Mouse (Mus musculus) liver, embryonic 15.5 days (tissue): ENCODE data around the gene Spred2. TPM values are rescaled to one million over a fixed set of nuclear protein-coding genes. Genes with fewer than 3 reads are reported as not detected.

ENCODE experiments used
- ATAC-seq: fragments of 200-750 bp; cut with Nextera tagmentation; 2 replicates; pipeline ENCODE4 v1.8.0; 2017; ENCODE audit warnings: moderate number of reproducible peaks, mild to moderate bottlenecking, moderate library complexity; ENCODE audit not compliant: insufficient read depth
- H3K27ac ChIP-seq: fragments of 300-500 bp; sonication (generic); replicated peaks from 2 replicates; pipeline ENCODE4 v1.5.1; 2015; ENCODE audit warnings: mild to moderate bottlenecking, inconsistent platforms
- H3K27me3 ChIP-seq: fragments of 300-500 bp; sonication (generic); 2 replicates; pipeline ENCODE4 v1.6.1; 2015; ENCODE audit warnings: mild to moderate bottlenecking, inconsistent platforms
- H3K36me3 ChIP-seq: fragments of 300-500 bp; sonication (generic); replicated peaks from 2 replicates; pipeline ENCODE4 v1.6.1; 2015; ENCODE audit warnings: moderate library complexity, mild to moderate bottlenecking, inconsistent platforms
- H3K4me1 ChIP-seq: fragments of 300-500 bp; sonication (generic); replicated peaks from 2 replicates; pipeline ENCODE4 v1.6.1; 2015; ENCODE audit warnings: inconsistent platforms
- H3K4me2 ChIP-seq: fragments of 300-500 bp; sonication (generic); 2 replicates; pipeline ENCODE4 v1.6.1; 2015; ENCODE audit warnings: moderate library complexity, mild to moderate bottlenecking, inconsistent platforms
- H3K4me3 ChIP-seq: fragments of 300-500 bp; sonication (generic); replicated peaks from 2 replicates; pipeline ENCODE4 v1.5.1; 2015; ENCODE audit warnings: mild to moderate bottlenecking, inconsistent platforms
- H3K9ac ChIP-seq: fragments of 300-500 bp; sonication (generic); 2 replicates; pipeline ENCODE4 v1.6.1; 2015; ENCODE audit warnings: moderate library complexity, mild to moderate bottlenecking, inconsistent platforms
- H3K9me3 ChIP-seq: fragments of 300-500 bp; sonication (generic); replicated peaks from 2 replicates; pipeline ENCODE4 v1.6.1; 2016; ENCODE audit warnings: inconsistent platforms
- whole genome bisulfite sequencing: fragments of 180-500 bp; shearing (Covaris S2); methylation state at CpG from one replicate; pipeline ENCODE4 v1.1.7; 2015; ENCODE audit warnings: mixed read lengths; ENCODE audit not compliant: insufficient replicate concordance; 5-methylcytosine and 5-hydroxymethylcytosine counted together
- polyA plus RNA-seq: library from polyadenylated mRNA; unstranded; fragments of >200 nt; fragmentation: Nextera tagmentation; extraction: Ambion mirVana; gene quantifications from 2 replicates; pipeline ENCODE4 v1.2.1, GENCODE M21; 2015

Spred2 gene
- 1.3 and 1.5 TPM in 2 replicates for polyA plus RNA-seq

DNA sequence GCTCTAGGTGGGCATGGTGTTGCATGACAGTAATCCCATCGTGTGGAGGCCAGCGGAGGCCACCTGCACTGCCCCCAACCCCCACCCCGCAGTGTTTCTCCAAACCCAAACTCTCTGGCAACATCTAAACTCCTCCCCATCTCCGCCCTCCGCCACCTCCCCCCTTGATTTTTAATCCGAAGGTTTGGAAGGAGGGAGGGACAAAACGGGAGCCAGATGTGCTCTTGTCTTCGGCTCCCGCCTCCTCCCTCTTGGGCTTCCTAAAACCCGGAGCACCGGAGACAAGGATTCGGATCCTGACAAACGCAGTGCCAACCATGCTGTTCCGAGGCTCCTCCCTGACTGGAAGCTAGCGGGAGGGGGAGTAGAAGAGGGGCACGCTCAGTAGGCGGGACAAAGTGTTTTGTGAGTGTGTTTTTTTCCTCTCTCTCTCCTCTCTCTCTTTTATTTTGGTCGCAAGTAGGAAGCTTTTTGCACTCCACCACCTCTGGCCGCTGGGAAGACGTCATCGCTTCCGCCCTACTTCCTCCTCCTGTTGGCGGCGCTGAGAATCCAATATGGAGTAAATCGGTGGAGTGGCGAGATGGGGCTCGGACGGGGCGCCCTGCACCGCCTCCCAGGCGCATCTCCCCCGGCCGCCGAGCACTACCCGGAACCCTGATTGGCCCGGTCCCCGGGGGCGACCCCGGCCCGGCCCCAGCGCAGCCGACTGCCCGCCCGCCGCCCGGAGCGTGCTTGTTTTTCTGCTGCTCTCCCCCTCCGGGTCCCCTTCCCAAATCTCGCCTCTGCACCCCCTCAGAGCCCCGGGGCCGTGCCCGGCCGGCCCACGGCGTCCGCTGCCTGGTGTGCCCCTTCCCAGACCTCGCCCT is at the start of gene Spred2:
Spred2 (plus strand) TSS at position 488 of the 869 bp plus-strand sequence.
- peak; percentile 47 for ATAC-seq
- Histone ChIP-seq H3K36me3 (no peaks in the 10 kb centered on the region), H3K9me3 (no peaks in the 10 kb centered on the region), H3K4me1 (peaks cover 69% of the 10 kb centered on the region), H3K27me3 (peaks cover 3% of the 10 kb centered on the region; the same call in 1 of the 2 replicates), H3K9ac (peak within 1 kb of the TSS; percentile 77), H3K4me3 (peak within 1 kb of the TSS; percentile 81), H3K27ac (peak within 1 kb of the TSS; percentile 90), H3K4me2 (peak within 1 kb of the TSS; percentile 92)
- under 1% methylated on average over 57 of the region's 57 CpGs for WGBS

DNA sequence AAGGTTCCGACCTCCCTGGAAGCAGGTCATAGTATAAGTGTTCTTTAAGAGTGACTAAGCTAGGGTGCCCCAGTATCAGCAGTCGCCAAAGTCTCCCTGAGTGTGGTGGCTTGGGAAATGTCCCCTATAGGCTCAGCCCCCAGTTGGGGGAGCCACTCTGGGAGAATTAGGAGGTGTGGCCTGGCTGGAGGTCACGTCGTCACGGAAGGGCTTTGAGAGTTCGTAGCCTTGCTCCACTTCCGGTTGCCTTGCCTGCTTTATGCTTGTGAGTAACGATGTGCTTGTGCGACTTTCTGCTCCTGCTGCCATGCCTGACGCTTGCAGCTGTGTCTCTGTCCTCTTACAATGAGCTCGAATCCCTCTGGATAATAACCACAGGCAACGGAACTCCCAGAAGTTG is 48.6 kb upstream of the Spred2 start:
- Histone ChIP-seq H3K4me2 (no peak overlapping the region), H3K27ac (no peak overlapping the region), H3K36me3 (no peaks in the 10 kb centered on the region), H3K9me3 (no peaks in the 10 kb centered on the region), H3K27me3 (no peaks in the 10 kb centered on the region), H3K4me1 (no peaks in the 10 kb centered on the region), H3K9ac (no peak overlapping the region), H3K4me3 (no peak overlapping the region)
- no peak for ATAC-seq
- 46% methylated on average over 12 of the region's 12 CpGs for WGBS

DNA sequence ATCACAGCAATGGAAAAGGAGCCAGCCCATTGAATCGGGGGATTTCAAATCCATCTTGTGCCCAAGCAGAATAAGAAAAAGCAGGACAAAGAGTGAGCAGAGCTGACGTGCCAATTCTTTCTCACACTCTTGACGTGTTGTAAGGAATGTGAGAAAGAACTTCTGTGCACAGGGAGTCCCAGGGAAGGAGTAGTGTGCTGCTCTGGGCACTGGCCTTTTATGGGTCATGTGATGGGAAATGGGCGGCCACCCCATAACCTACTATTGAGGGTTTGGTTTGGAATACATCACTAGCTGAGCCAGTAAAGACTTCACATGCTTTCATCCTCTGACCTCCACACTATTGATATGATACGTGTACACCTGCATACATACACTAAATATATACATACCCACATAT is 48.2 kb upstream of the Spred2 start:
- no peaks in the 10 kb centered on the region for H3K9me3 ChIP-seq
- ATAC-seq = no peak
- no peak overlapping the region for H3K4me2 ChIP-seq
- no peaks in the 10 kb centered on the region for H3K4me1 ChIP-seq
- H3K4me3 ChIP-seq = no peak overlapping the region
- no peak overlapping the region for H3K9ac ChIP-seq
- H3K27ac ChIP-seq = no peak overlapping the region
- 63% methylated on average over 5 of the region's 5 CpGs for WGBS
- H3K36me3 ChIP-seq = no peaks in the 10 kb centered on the region
- no peaks in the 10 kb centered on the region for H3K27me3 ChIP-seq

DNA sequence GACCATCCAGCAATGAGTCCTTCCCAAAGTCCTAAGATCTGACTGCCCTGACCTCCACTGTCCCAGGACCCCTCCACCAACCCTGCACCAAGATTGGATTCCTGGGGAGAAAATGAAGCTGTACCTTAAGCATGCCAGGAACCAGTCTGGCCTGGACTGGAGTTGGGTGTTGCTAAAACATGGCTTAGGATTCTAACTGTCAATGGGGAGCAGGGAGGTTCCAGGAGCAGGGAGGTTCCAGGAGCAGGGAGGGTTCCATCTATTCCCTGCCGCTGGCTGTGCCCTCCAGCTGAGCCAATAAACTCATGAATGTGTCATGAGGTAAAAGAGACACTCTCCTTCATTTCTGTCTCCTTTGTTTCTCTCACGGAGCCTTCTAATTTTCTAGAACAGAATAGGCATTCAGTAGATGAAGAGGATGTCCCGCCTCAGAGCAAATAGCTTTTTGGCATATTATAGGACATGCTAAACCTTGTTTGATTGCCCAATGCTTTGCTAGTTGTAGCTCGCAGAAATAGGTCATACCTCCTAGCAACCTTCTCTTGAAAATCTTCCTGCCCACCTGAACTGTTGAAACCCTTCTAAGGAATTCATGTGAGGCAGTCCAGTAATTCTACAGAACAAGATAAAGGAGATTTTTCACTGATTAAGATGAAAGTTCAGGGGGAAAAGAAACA is 46.8 kb upstream of the Spred2 start:
- WGBS = 51% methylated on average over 4 of the region's 4 CpGs
- ATAC-seq = no peak
- Histone ChIP-seq H3K4me3 (no peak overlapping the region), H3K27ac (no peak overlapping the region), H3K4me2 (no peak overlapping the region), H3K9me3 (no peaks in the 10 kb centered on the region), H3K4me1 (no peaks in the 10 kb centered on the region), H3K9ac (no peak overlapping the region), H3K36me3 (no peaks in the 10 kb centered on the region), H3K27me3 (no peaks in the 10 kb centered on the region)

DNA sequence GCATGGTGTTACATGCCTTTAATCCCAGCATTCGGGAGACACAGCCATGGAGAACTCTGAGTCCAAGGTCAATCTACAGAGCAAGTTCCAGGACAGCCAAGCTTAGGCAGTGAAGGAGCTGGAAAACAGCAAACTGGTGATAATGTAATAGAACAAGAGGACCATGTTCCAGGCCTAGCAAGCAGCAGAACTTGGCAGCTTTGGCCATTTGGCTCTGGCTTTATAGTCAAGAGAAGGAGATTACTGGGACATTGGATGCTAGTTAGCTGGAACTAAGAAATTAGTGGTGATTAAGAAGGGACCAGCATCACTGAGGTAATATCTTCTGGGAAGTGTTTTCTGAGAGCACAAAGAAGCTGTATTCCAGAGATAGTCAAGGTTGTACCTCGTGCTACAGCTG is 42.8 kb upstream of the Spred2 start:
- H3K4me3 ChIP-seq = no peak overlapping the region
- 60% methylated on average over 2 of the region's 2 CpGs for WGBS
- no peak for ATAC-seq
- no peaks in the 10 kb centered on the region for H3K4me1 ChIP-seq
- no peak overlapping the region for H3K27ac ChIP-seq
- no peaks in the 10 kb centered on the region for H3K9me3 ChIP-seq
- H3K27me3 ChIP-seq = no peaks in the 10 kb centered on the region
- H3K36me3 ChIP-seq = no peaks in the 10 kb centered on the region
- no peak overlapping the region for H3K4me2 ChIP-seq
- no peak overlapping the region for H3K9ac ChIP-seq

DNA sequence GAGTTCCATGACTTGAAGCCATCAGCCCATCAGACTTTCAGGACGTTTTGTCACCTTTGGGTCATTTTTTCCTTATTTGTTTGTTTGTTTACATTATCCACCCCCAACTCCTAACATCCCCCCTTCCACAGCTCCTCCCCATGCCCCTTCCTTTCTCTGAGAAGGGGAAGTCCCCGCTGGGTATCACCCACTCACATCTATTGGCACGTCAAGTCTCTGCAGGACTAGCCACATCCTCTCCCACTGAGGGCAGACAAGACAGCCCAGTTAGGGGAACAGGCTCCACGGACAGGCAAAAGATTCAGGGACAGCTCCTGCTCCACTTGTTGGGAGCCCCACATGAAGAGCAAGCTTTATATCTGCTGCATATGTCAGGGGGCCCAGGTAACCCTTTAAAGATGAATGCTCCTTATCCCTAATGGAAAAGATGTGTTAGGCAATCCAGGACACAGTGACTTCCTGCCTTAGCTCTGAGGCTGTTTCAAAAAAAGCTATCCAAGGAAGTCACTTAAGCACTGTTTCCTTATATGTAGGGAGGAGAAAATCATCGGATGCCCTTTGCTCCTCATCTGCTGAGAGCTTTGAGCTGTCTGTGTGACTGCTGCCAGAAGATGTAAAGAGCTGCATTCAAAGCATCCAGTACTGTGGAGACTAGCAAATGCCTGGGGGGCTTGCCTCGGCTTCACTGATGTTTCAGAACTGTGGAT is 33.3 kb upstream of the Spred2 start:
- Histone ChIP-seq H3K27ac (no peak overlapping the region), H3K27me3 (no peaks in the 10 kb centered on the region), H3K36me3 (no peaks in the 10 kb centered on the region), H3K9ac (no peak overlapping the region), H3K9me3 (no peaks in the 10 kb centered on the region), H3K4me1 (no peaks in the 10 kb centered on the region), H3K4me2 (no peak overlapping the region), H3K4me3 (no peak overlapping the region)
- 10% methylated on average over 6 of the region's 6 CpGs for WGBS
- no peak for ATAC-seq

DNA sequence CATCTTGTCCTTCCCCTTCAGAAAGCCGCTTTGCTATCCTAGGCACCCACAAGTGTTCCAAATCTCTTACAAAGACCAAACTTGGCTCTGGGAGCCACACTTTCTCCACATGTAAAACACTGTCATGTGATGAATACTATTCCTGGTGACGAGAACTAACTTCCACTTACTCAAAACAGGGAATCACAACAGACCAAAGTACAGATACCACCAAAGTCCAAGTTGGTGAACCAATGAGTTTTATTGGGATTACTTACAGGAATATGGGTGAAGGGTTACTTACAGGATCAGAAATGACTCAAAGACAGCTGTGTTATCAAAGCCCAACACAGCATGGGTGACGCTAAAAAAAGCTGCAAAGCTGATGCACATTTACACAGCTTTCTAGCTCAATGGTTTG is 30.9 kb upstream of the Spred2 start:
- WGBS = 58% methylated on average over 3 of the region's 3 CpGs
- H3K4me2 ChIP-seq = no peak overlapping the region

DNA sequence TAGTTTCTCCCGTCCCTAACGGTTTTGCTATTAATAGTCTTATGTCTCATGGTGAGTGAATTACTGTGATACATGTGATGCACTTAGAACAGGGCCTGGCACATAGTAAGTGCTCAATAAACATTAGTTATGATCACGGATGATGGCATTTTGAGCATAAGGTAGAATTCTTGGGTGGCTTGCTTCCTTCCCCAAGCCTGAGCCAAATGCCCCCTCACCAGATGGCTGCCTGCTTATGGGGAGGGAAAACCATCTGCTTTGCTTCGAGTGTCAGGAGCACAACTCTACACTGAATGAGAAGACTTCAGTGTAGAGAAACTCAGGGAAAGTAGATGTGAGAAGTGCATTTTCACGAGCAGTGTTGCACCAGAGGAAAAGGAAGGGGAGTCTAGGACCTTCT is 24.6 kb upstream of the Spred2 start:
- WGBS = 43% methylated on average over 5 of the region's 5 CpGs
- H3K36me3 ChIP-seq = no peaks in the 10 kb centered on the region
- ATAC-seq = no peak

More for the DNA sequence above, 30.9 kb upstream of the Spred2 start:
- Histone ChIP-seq H3K27ac (no peak overlapping the region), H3K36me3 (no peaks in the 10 kb centered on the region), H3K27me3 (no peaks in the 10 kb centered on the region), H3K4me3 (no peak overlapping the region), H3K9ac (no peak overlapping the region), H3K4me1 (no peaks in the 10 kb centered on the region), H3K9me3 (no peaks in the 10 kb centered on the region)
- no peak for ATAC-seq

DNA sequence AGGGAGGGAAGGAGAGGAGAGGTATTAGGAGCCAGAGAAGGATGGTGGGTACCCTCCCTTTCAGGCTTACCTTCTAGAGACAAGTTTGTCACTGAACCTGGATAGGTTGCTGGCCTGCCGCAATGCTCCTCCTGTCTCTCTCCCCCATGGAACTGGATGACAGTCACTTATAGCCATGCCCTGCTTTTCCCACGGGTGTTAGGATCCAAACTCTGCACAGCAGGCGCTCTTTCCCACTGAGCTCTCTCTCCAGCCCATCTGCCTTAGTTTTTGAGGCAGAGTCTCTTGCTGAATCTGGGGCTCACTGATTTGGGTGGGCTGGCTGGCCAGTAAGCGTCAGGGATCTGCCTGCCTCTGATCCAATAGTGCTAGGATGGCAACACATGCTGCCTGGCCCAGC is 23.5 kb upstream of the Spred2 start:
- 64% methylated on average over 4 of the region's 4 CpGs for WGBS
- no peaks in the 10 kb centered on the region for H3K9me3 ChIP-seq
- H3K4me2 ChIP-seq = no peak overlapping the region
- no peak overlapping the region for H3K27ac ChIP-seq
- H3K9ac ChIP-seq = no peak overlapping the region
- no peaks in the 10 kb centered on the region for H3K36me3 ChIP-seq
- H3K4me1 ChIP-seq = no peaks in the 10 kb centered on the region
- no peak overlapping the region for H3K4me3 ChIP-seq
- ATAC-seq = no peak
- H3K27me3 ChIP-seq = no peaks in the 10 kb centered on the region

More for the DNA sequence above, 24.6 kb upstream of the Spred2 start:
- Histone ChIP-seq H3K27me3 (no peaks in the 10 kb centered on the region), H3K4me3 (no peak overlapping the region), H3K9ac (no peak overlapping the region), H3K4me2 (no peak overlapping the region), H3K9me3 (no peaks in the 10 kb centered on the region), H3K4me1 (no peaks in the 10 kb centered on the region), H3K27ac (no peak overlapping the region)

DNA sequence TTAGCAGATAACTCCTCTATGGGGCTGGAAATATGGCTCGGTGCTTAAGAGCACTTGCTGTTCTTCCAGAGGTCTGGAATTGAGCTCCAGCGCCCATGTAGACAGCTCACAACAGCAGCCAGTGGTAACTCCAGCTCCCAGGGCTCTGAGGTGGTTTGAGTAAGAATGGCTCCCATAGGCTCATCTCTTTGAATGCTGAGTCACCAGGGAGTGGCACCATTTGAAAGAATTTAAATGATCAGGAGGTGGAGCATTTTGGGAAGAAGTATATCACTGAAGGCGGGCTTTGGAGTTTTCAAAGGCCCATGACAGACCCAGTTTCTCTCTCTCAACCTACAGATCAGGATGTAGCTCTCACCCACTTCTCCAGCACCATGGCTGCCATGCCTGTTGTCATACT is 13.0 kb upstream of the Spred2 start:
- H3K4me1 ChIP-seq = no peaks in the 10 kb centered on the region
- ATAC-seq = no peak
- 65% methylated on average over 3 of the region's 3 CpGs for WGBS
- H3K27ac ChIP-seq = no peak overlapping the region
- no peak overlapping the region for H3K9ac ChIP-seq
- H3K9me3 ChIP-seq = no peaks in the 10 kb centered on the region
- H3K36me3 ChIP-seq = no peaks in the 10 kb centered on the region
- no peaks in the 10 kb centered on the region for H3K27me3 ChIP-seq
- H3K4me2 ChIP-seq = no peak overlapping the region
- no peak overlapping the region for H3K4me3 ChIP-seq

DNA sequence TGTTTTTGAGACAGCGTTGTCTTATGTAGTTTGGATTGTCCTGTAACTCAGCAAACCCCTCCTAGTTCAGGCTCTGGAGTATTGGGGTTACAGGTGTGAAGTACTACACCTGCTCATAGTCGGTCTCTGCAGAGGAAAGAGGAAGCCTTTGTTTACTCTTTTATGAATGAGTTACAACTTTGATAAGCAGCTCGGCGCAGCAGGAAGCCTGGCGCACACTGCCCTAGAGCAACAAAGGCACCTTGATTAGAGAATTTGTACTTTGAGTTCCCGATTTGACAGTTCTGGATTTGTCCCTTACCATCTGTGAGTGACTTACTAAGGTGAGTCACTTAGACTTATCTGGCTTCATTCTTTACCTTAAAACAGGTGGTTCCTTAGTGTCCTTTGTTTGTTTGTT is 12.0 kb upstream of the Spred2 start:
- Histone ChIP-seq H3K27me3 (no peaks in the 10 kb centered on the region), H3K36me3 (no peaks in the 10 kb centered on the region), H3K9me3 (no peaks in the 10 kb centered on the region), H3K9ac (no peak overlapping the region), H3K4me2 (no peak overlapping the region), H3K4me1 (no peaks in the 10 kb centered on the region), H3K27ac (no peak overlapping the region), H3K4me3 (no peak overlapping the region)
- ATAC-seq = no peak
- 58% methylated on average over 6 of the region's 6 CpGs for WGBS
